Mouse (Mus musculus): Measurements from ENCODE around the gene Cox8b. TPM values are rescaled to one million over a fixed set of nuclear protein-coding genes. Genes with fewer than 3 reads are reported as not detected.

Cox8b gene
- polyA plus RNA-seq, 1 experiment: not detected

GRCm38 (mm10) chr7:140943356-140943755, 43.1 kb upstream of the Cox8b start:
- H3K36me3 ChIP-seq (ENCODE audit: control insufficient read depth, insufficient read depth, low read length): no peaks in the 10 kb centered on the region
- peaks cover 26% of the 10 kb centered on the region; the same call in 1 of the 2 replicates for H3K4me1 ChIP-seq (ENCODE audit: control insufficient read depth, insufficient read depth, insufficient read length)
- no peaks in the 10 kb centered on the region for H3K27me3 ChIP-seq (ENCODE audit: control insufficient read depth, insufficient read depth, low read length)
- TF ChIP-seq POLR2A (IDR thresholded peaks at IDR 0.05; ENCODE audit: low read depth, low read length): no peak
- TF ChIP-seq CTCF (IDR thresholded peaks at IDR 0.05; ENCODE audit: extremely low read depth, insufficient read depth, insufficient read length, insufficient replicate concordance): no peak
- H3K27ac ChIP-seq (ENCODE audit: insufficient read depth, low read length): peak overlapping the region; percentile 89; the same call in 1 of the 2 replicates
- no peak overlapping the region for H3K4me3 ChIP-seq (ENCODE audit: extremely low read depth, insufficient read depth, insufficient read length)
- no peak for DNase-seq (ENCODE audit: low read depth in 1 of 2, low spot score in 2 of 2)
- WGBS: 77% methylated on average over 4 of the region's 4 CpGs

DNA sequence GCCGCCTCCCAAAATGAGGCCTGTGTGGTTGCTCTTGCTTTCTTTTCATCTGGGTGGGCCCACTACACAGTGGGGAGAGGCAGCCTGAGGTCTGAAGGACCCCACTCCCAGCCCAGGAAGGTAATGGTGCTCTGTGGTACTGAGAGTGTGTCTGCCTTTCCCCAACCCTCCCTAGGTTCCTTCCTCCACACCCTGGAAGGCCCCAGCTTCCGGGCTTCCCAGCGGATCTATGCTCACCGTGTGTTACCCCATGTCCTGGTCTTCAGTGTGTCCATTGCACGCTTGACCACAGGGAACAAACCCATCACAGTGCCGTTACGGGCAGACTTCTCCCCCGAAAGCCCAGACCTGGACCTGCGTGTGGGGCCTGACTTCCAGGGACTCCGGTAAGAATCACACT, 42.6 kb upstream of the Cox8b start:
- DNase-seq (ENCODE audit: low read depth in 1 of 2, low spot score in 2 of 2): no peak
- Histone ChIP-seq H3K4me1 (ENCODE audit: control insufficient read depth, insufficient read depth, insufficient read length) (peaks cover 22% of the 10 kb centered on the region; the same call in 1 of the 2 replicates), H3K4me3 (ENCODE audit: extremely low read depth, insufficient read depth, insufficient read length) (no peak overlapping the region), H3K27me3 (ENCODE audit: control insufficient read depth, insufficient read depth, low read length) (no peaks in the 10 kb centered on the region), H3K27ac (ENCODE audit: insufficient read depth, low read length) (peak overlapping the region; percentile 89; the same call in 1 of the 2 replicates), H3K36me3 (ENCODE audit: control insufficient read depth, insufficient read depth, low read length) (no peaks in the 10 kb centered on the region)
- WGBS: 82% methylated on average over 10 of the region's 10 CpGs
- TF ChIP-seq POLR2A (IDR thresholded peaks at IDR 0.05; ENCODE audit: low read depth, low read length): no peak
- TF ChIP-seq CTCF (IDR thresholded peaks at IDR 0.05; ENCODE audit: extremely low read depth, insufficient read depth, insufficient read length, insufficient replicate concordance): no peak

- peak overlapping the region; percentile 60; the same call in 1 of the 2 replicates for H3K4me3 ChIP-seq (ENCODE audit: extremely low read depth, insufficient read depth, insufficient read length)
- peaks cover 18% of the 10 kb centered on the region; the same call in 1 of the 2 replicates for H3K4me1 ChIP-seq (ENCODE audit: control insufficient read depth, insufficient read depth, insufficient read length)
- 58% methylated on average over 9 of the region's 9 CpGs for WGBS
- peak overlapping the region; percentile 89 for H3K27ac ChIP-seq (ENCODE audit: insufficient read depth, low read length)
- H3K27me3 ChIP-seq (ENCODE audit: control insufficient read depth, insufficient read depth, low read length): no peaks in the 10 kb centered on the region
- TF ChIP-seq CTCF (IDR thresholded peaks at IDR 0.05; ENCODE audit: extremely low read depth, insufficient read depth, insufficient read length, insufficient replicate concordance) (no peak), POLR2A (IDR thresholded peaks at IDR 0.05; ENCODE audit: low read depth, low read length) (no peak)
- DNase-seq (ENCODE audit: low read depth in 1 of 2, low spot score in 2 of 2): no peak
- H3K36me3 ChIP-seq (ENCODE audit: control insufficient read depth, insufficient read depth, low read length): no peaks in the 10 kb centered on the region
These were observed 42.1 kb upstream of the Cox8b start for GRCm38 (mm10) chr7:140942341-140942740.

GRCm38 (mm10) chr7:140941222-140942051, 41.2 kb upstream of the Cox8b start, which contains the start of gene Pgghg:
TSS of gene Pgghg (plus strand) at chr7:140941391.
- H3K36me3 ChIP-seq (ENCODE audit: control insufficient read depth, insufficient read depth, low read length): no peaks in the 10 kb centered on the region
- H3K27ac ChIP-seq (ENCODE audit: insufficient read depth, low read length): peak within 1 kb of the TSS; percentile 89
- H3K27me3 ChIP-seq (ENCODE audit: control insufficient read depth, insufficient read depth, low read length): no peaks in the 10 kb centered on the region
- under 1% methylated on average over 33 of the region's 33 CpGs for WGBS
- peak within 1 kb of the TSS; percentile 60 for H3K4me3 ChIP-seq (ENCODE audit: extremely low read depth, insufficient read depth, insufficient read length)
- DNase-seq (ENCODE audit: low read depth in 1 of 2, low spot score in 2 of 2): peak; percentile 78 to 85
- TF ChIP-seq CTCF (IDR thresholded peaks at IDR 0.05; ENCODE audit: extremely low read depth, insufficient read depth, insufficient read length, insufficient replicate concordance) (peak; percentile 78), POLR2A (IDR thresholded peaks at IDR 0.05; ENCODE audit: low read depth, low read length) (peak; percentile 37; the same call in 1 of the 2 replicates)
- peaks cover 9% of the 10 kb centered on the region; the same call in 1 of the 2 replicates for H3K4me1 ChIP-seq (ENCODE audit: control insufficient read depth, insufficient read depth, insufficient read length)

GRCm38 (mm10) chr7:140939669-140940171, 39.5 kb upstream of the Cox8b start:
- no peak overlapping the region for H3K4me3 ChIP-seq (ENCODE audit: extremely low read depth, insufficient read depth, insufficient read length)
- TF ChIP-seq CTCF (IDR thresholded peaks at IDR 0.05; ENCODE audit: extremely low read depth, insufficient read depth, insufficient read length, insufficient replicate concordance): no peak
- no peak for TF ChIP-seq POLR2A (IDR thresholded peaks at IDR 0.05; ENCODE audit: low read depth, low read length)
- H3K27me3 ChIP-seq (ENCODE audit: control insufficient read depth, insufficient read depth, low read length): no peaks in the 10 kb centered on the region

DNA sequence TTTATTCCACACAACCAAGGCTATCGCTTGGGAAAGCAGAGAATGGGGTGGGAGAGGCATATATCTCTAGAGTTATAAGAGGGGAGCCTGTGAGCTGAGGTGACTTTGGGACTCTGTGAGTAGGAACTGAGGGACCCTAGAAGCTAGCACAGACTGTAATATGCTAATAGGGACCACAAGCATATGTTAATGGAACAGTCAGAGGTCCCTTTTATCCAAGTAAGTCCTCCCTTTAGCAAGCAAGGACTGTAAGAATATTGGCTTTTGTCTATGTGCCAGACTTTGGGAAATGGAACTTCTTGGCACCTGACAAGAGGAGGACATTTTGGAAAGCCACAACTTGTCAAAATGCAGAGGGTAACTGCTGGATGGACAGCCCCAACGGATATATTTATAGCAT, 38.6 kb upstream of the Cox8b start:
- TF ChIP-seq POLR2A (IDR thresholded peaks at IDR 0.05; ENCODE audit: low read depth, low read length) (no peak), CTCF (IDR thresholded peaks at IDR 0.05; ENCODE audit: extremely low read depth, insufficient read depth, insufficient read length, insufficient replicate concordance) (no peak)
- Histone ChIP-seq H3K4me1 (ENCODE audit: control insufficient read depth, insufficient read depth, insufficient read length) (peaks cover 8% of the 10 kb centered on the region; the same call in 1 of the 2 replicates), H3K27ac (ENCODE audit: insufficient read depth, low read length) (no peak overlapping the region), H3K36me3 (ENCODE audit: control insufficient read depth, insufficient read depth, low read length) (no peaks in the 10 kb centered on the region), H3K27me3 (ENCODE audit: control insufficient read depth, insufficient read depth, low read length) (no peaks in the 10 kb centered on the region), H3K4me3 (ENCODE audit: extremely low read depth, insufficient read depth, insufficient read length) (no peak overlapping the region)
- 79% methylated on average over 2 of the region's 2 CpGs for WGBS
- DNase-seq (ENCODE audit: low read depth in 1 of 2, low spot score in 2 of 2): no peak

More at GRCm38 (mm10) chr7:140939669-140940171, 39.5 kb upstream of the Cox8b start:
- no peaks in the 10 kb centered on the region for H3K36me3 ChIP-seq (ENCODE audit: control insufficient read depth, insufficient read depth, low read length)
- no peak for DNase-seq (ENCODE audit: low read depth in 1 of 2, low spot score in 2 of 2)
- H3K4me1 ChIP-seq (ENCODE audit: control insufficient read depth, insufficient read depth, insufficient read length): peaks cover 8% of the 10 kb centered on the region; the same call in 1 of the 2 replicates
- 90% methylated on average over 8 of the region's 8 CpGs for WGBS
- no peak overlapping the region for H3K27ac ChIP-seq (ENCODE audit: insufficient read depth, low read length)

Data from spleen, adult 2 months (tissue).